21 mouse cellular contexts compared by ENCODE assay signal in the genomic region with DNA sequence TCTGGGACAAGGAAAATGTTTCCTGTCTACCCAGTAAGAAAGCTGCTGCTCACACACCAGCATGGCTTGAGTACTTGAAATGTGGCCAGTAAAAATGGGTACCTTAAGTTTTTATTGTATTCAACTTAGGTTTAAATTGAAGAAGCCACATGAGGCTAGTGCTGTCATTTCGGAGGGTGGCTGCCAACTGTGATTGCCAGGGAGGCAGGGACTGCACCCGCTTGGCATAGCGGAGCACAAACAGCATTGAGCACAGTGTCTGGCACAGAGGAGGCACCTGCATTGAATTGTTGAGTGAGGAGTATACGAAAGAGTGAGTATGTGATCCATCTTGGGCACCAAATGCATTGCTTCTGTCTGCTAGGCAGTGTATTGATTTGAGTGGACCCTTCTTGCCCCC.
DNase-seq lines count a peak whose midpoint lies in the region; ATAC-seq lines count a peak whose summit lies in the region.
"Had no signal": no experiment of that assay in that cellular context is flagged by ENCODE, and none has a peak within 500 bp of the region (broad histone marks: within the 10 kb centered on the region; RNA-seq: fewer than 3 reads in every experiment).

No protein-coding gene starts in this region.

- H3K9me3 ChIP-seq in kidney, embryonic 15.5 days (replicated peaks), result no peaks in the 10 kb centered on the region
- H3K9me3 ChIP-seq in megakaryocyte, embryonic 14.5 days, result peaks cover 24% of the 10 kb centered on the region
- H3K9me3 ChIP-seq: embryonic facial prominence, embryonic 13.5 days; embryonic facial prominence, embryonic 15.5 days; forebrain, embryonic 10.5 days; forebrain, embryonic 12.5 days had no signal

- H3K27ac ChIP-seq in kidney, embryonic 15.5 days, result no peak overlapping the region
- H3K27ac ChIP-seq: embryonic facial prominence, embryonic 13.5 days; embryonic facial prominence, embryonic 15.5 days; forebrain, embryonic 10.5 days; forebrain, embryonic 12.5 days had no signal

- peak; percentile 22; the same call in 1 of the 2 replicates for ATAC-seq in kidney, embryonic 15.5 days (replicated peaks; ENCODE audit: low FRiP score)
- no peak for ATAC-seq in megakaryocyte, adult 5-6 weeks (ENCODE audit: poor library complexity, severe bottlenecking)
- ATAC-seq: forebrain, embryonic 14.5 days; forebrain, embryonic 16.5 days had no signal

- H3K4me1 ChIP-seq in kidney, embryonic 15.5 days, result no peaks in the 10 kb centered on the region; the same call in 1 of the 2 replicates
- H3K4me1 ChIP-seq in megakaryocyte, embryonic 14.5 days, result no peaks in the 10 kb centered on the region
- H3K4me1 ChIP-seq: embryonic facial prominence, embryonic 13.5 days; embryonic facial prominence, embryonic 15.5 days; forebrain, embryonic 12.5 days had no signal

- H3K27me3 ChIP-seq in kidney, embryonic 15.5 days, result no peaks in the 10 kb centered on the region
- H3K27me3 ChIP-seq in megakaryocyte, embryonic 14.5 days (replicated peaks), result no peaks in the 10 kb centered on the region
- H3K27me3 ChIP-seq: embryonic facial prominence, embryonic 13.5 days; embryonic facial prominence, embryonic 15.5 days had no signal

- DNase-seq in kidney, postnatal 4 days, result no peak
- DNase-seq: adrenal gland, adult 2 months; adrenal gland, postnatal 10 days; adrenal gland, postnatal 25 days; cerebellum, adult 11 months; cerebellum, adult 18-20 months; cerebellum, adult 8-10 months; cerebellum, adult 9-11 months; cerebellum, postnatal 14 days; cerebellum, postnatal 36 days; embryo, embryonic 11 days had no signal

- H3K4me3 ChIP-seq in kidney, embryonic 15.5 days (replicated peaks), result no peak overlapping the region
- H3K4me3 ChIP-seq in megakaryocyte, embryonic 14.5 days (replicated peaks), result peak overlapping the region; percentile 42
- H3K4me3 ChIP-seq: embryonic facial prominence, embryonic 13.5 days; embryonic facial prominence, embryonic 15.5 days; erythroblast, embryonic 14.5 days; forebrain, embryonic 10.5 days; forebrain, embryonic 12.5 days had no signal

- H3K9ac ChIP-seq in kidney, embryonic 15.5 days, result no peak overlapping the region
- H3K9ac ChIP-seq: embryonic facial prominence, embryonic 13.5 days; embryonic facial prominence, embryonic 15.5 days; forebrain, embryonic 12.5 days had no signal

- H3K4me2 ChIP-seq in kidney, embryonic 15.5 days, result no peak overlapping the region
- H3K4me2 ChIP-seq: embryonic facial prominence, embryonic 13.5 days; embryonic facial prominence, embryonic 15.5 days; forebrain, embryonic 12.5 days had no signal

- no peaks in the 10 kb centered on the region for H3K36me3 ChIP-seq in kidney, embryonic 15.5 days
- no peaks in the 10 kb centered on the region for H3K36me3 ChIP-seq in megakaryocyte, embryonic 14.5 days (replicated peaks; ENCODE audit: low read length)
- H3K36me3 ChIP-seq: embryonic facial prominence, embryonic 13.5 days; embryonic facial prominence, embryonic 15.5 days; forebrain, embryonic 10.5 days; forebrain, embryonic 12.5 days had no signal

- WGBS in kidney, embryonic 15.5 days, result 86% methylated on average over 4 of the region's 4 CpGs
